Mouse (Mus musculus): ENCODE data around the gene Yy1. TPM values are rescaled to one million over a fixed set of nuclear protein-coding genes. Genes with fewer than 3 reads are reported as not detected.

The Yy1 gene
- polyA plus RNA-seq, 1 experiment: 62.6 TPM

DNA sequence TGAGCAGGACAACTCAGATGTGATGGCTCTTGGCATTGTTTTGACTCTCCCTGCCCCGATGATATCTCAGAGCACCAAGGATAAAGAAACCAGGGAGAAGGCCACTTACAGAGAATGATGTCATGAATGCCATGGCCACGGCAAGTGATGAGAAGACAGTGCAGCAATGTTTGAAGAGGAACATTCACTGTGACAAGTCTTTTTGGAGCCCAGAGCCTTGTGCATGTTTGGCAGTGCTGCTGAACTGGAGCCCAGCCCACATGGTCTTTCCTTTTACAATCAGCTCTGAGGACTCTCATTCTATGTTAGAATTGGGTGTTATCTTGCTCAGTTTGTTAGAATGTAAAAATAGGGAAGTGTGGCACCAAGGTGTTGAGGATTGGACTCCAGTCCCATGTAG is 15.7 kb downstream of the Yy1 start:
- TF ChIP-seq GATA1 (IDR thresholded peaks at IDR 0.05; ENCODE audit: low read length): no peak

- TF ChIP-seq GATA1 (IDR thresholded peaks at IDR 0.05; ENCODE audit: low read length): no peak
These were observed 17.0 kb downstream of the Yy1 start for GRCm38 (mm10) chr12:108809771-108810170.

DNA sequence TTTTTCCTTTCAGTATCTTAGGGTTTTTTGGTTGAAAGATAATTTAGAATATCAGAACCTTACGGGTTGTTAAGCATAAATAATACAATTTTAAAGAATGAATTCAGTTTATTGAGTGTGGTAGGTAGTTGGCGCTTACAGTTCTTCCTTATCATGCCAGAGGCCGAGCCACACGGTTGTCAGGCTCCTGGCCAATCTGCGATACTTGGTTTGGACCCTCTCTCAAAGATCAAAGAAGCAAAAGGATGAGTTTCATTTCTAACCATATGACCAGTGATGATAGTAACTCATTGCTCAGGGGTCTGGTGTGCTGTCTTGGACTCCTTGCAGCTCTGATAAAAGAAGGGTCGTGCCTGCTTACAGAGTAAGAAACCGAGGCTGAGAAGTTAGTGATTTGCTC is 17.5 kb downstream of the Yy1 start:
- peak; percentile 13 for TF ChIP-seq GATA1 (IDR thresholded peaks at IDR 0.05; ENCODE audit: low read length)

GRCm38 (mm10) chr12:108811133-108811532 is 18.4 kb downstream of the Yy1 start:
- no peak for TF ChIP-seq GATA1 (IDR thresholded peaks at IDR 0.05; ENCODE audit: low read length)

DNA sequence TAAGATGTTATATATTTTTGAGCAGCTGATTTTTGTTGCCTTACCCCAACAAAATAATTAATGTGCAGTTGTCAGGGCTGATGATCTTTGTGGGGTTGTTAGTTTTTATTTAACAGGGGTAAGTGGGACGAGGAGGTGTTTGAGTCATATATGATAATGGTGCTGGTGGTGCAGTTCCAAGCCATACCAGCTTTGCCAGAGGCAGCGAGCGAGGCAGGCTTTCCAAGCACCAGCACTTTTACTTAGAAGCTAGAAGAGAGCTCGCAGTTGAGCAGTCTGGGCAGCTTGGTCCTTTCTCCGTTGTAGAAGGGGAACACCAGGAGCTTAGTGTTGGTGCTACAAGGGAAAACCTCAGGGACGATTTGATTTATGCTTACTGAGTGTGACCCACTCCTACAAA is 19.7 kb downstream of the Yy1 start:
- TF ChIP-seq GATA1 (IDR thresholded peaks at IDR 0.05; ENCODE audit: low read length): no peak

- TF ChIP-seq GATA1 (IDR thresholded peaks at IDR 0.05; ENCODE audit: low read length): no peak
These were observed 21.7 kb downstream of the Yy1 start for GRCm38 (mm10) chr12:108814470-108814869.

DNA sequence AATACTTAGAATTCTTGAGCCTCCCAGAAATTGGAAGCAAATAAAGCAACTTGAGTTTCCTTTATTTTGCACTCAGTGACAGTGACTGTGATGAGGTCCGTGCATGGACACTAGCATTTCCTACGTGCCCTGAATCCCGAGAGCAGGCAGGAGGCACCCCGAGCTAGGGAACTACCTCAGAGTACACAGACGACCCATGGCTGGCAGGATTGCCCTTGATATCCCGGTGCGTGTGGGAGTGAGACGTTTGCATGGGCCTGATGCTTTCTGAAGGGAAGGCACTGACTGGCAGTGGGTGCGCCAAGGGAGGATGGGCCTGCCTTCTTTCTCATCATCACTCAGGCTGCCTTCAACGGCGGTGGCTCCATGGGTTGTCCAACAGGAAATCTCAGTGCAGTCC is 23.8 kb downstream of the Yy1 start:
- no peak for TF ChIP-seq GATA1 (IDR thresholded peaks at IDR 0.05; ENCODE audit: low read length)

- no peak for TF ChIP-seq GATA1 (IDR thresholded peaks at IDR 0.05; ENCODE audit: low read length)
These were observed 27.7 kb downstream of the Yy1 start for GRCm38 (mm10) chr12:108820461-108820860.

DNA sequence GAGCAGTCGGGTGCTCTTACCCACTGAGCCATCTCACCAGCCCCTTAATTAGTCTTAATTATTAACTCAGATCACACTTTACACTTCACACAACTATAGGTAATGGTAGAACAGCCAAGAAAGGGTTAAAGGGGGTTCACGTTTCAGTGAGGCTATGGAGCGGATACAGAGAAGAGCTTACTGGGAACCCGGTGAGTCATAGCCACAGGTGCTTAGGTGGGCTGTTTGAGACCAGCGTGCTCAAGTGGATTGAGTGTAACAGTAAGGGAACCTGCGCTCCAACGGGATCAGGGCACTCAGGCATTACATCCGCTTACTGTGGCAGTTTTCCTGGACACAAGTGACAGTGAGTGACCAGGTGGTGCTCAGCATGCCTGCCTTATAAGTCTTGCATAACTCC is 30.3 kb downstream of the Yy1 start:
- no peak for TF ChIP-seq GATA1 (IDR thresholded peaks at IDR 0.05; ENCODE audit: low read length)

DNA sequence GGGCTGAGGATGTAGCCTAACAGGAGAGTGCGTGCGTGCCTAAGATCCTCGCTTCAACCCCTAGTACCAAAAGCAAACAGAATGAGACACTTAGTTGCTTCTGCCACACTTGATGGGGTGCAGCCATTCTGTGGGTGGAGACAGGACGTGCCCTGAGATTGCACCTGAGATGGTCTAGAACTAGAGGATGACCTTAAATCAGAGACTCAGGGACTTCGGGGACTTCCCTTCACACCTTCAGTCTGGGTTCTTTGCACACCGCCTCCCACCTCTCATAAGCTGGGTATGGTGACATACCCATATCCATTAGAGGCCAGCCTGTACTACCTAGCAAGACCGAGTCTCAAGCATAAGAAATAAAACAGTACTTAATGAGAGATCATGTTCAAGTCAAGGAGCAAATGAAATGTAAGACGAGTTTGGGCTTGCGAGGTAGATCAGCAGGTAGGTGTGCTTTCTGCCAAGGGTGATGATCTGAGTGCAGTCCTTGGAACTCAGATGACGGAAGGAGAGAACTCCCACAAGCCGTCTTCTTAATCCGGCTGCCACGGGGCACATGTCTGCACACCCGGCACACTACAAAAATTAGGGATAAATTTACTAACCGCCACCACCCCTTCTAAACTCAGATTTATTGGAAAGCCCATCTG is 31.6 kb downstream of the Yy1 start:
- no peak for TF ChIP-seq GATA1 (IDR thresholded peaks at IDR 0.05; ENCODE audit: low read length)

GRCm38 (mm10) chr12:108825561-108826224 is 32.9 kb downstream of the Yy1 start:
- no peak for TF ChIP-seq GATA1 (IDR thresholded peaks at IDR 0.05; ENCODE audit: low read length)

DNA sequence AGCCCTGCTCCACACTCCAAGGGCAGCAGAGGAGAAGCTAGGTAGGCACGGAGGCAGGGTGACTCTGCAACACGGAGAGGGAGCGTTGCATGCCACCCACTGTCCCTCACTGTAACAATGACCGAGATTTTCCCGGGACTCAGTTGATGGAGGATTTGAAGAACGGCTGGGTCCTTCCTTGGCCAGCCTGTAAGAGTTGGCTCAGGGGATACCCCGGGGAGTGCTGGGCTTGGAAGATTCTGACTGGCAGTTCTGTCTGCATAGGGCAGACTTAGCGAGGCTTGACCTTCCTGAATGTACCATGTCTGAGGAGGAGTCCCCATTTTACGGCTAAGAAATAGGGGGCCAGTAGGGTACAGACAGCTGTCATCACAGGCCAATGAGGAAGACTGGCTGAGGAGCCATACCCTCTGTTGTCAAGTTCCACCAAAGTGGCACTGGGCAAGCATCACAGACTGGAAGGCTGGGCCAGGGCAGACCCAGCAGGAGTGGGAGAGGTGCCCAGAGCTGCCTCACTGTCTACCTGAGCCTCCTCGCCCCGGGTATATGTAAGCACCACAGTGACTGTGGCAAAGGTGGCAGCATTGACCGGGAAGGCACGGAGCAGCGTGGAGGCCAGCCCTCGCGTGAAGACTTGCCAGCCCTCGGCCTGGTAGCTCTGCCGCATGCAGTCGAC is 33.6 kb downstream of the Yy1 start:
- TF ChIP-seq GATA1 (IDR thresholded peaks at IDR 0.05; ENCODE audit: low read length): no peak

- no peak for TF ChIP-seq GATA1 (IDR thresholded peaks at IDR 0.05; ENCODE audit: low read length)
These were observed 34.3 kb downstream of the Yy1 start for GRCm38 (mm10) chr12:108826958-108827535.

- TF ChIP-seq GATA1 (IDR thresholded peaks at IDR 0.05; ENCODE audit: low read length): no peak
These were observed 34.9 kb downstream of the Yy1 start for GRCm38 (mm10) chr12:108827641-108828040.

DNA sequence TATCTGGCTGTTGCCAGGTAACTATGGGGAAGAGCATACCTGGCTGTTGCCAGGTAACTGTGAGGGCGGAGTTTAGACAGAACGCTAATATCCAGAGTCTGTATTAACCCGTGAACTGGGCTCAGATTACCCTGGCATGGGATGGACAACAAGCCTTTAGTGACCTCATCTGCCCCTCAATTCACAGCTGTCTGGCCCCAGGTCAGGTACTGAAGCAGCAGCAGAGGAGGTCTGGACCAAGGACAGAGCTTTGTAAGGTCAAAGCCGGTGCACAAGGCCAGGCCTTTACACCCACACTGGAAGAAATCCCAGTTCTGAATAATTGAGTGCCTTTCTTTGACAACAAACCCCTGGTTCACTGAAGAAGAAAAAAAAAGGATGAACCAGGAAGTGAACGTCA is 36.9 kb downstream of the Yy1 start:
- TF ChIP-seq GATA1 (IDR thresholded peaks at IDR 0.05; ENCODE audit: low read length): no peak

DNA sequence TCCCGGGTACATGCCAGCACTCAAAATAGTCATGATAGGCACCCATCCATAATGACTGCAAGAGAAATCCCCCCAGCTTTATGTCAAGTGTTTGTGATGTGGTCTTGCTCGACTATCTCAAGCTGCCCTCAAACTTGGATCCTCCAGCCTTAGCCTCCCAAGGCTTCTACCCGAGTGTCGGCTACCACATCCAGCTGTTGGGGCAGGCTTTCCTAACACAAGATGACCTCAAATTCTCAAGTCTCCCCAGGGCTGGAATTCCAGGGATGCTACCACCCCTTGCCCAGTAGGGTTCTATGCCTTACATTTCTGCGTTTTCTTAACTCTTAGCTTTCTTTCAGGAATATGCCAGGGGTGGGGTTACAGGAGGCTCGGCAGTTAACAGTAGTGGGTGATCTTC is 37.6 kb downstream of the Yy1 start:
- TF ChIP-seq GATA1 (IDR thresholded peaks at IDR 0.05; ENCODE audit: low read length): no peak
